Mouse (Mus musculus): ENCODE measurements around the gene Syngr3.

DNA sequence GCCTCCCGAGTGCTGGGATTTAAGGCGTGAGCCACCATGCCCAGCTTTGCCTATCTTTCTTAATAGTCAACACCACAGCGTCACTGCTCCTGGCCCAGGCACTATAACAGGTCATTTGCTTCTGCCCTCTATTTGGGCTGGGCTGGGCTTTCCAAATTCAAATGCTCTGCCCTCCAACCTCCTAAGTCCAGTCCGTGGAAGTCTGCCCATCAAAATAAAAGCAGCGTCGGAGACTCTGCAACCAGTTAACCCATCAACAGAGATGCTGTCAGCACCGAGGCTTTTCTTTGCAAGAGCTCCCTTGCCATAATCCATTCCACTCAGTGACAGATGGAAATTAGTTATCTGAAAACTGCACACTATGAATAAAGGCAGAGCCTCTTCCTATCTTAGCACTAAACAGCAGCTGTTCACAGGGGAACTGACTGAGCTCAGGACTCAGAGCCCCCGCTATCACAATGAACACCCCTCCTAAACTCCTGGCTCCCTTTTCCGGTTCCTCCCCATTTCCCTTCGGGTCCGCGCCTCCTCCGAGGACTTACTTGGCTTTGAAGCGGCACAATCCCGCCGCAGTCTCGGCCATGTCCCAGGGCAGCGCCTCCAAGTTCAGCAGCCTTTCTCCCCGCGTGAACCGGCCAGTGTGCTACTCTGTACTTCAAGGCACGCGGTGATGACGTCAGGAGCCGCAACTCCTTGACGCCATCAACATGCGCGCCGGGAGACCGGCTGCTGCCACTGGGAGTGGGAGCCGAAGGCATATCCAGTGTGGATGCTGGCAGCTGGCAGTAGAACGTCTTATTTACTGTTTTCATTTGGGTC lies 17.4 kb upstream of the Syngr3 start, which contains the start of gene Tbl3:
- TF ChIP-seq MAFK (IDR thresholded peaks at IDR 0.05; ENCODE audit: insufficient read depth, low read depth, low read length) (no peak), CHD2 (IDR thresholded peaks at IDR 0.05; ENCODE audit: low read depth, low read length) (no peak), HCFC1 (IDR thresholded peaks at IDR 0.05; ENCODE audit: borderline replicate concordance, insufficient read depth, low read length) (peak; percentile 82), ZNF384 (IDR thresholded peaks at IDR 0.05; ENCODE audit: low read depth, low read length) (no peak)
